Mouse (Mus musculus) ES-E14 (cell line): Measurements from ENCODE around the gene Fam240a. TPM values are rescaled to one million over a fixed set of nuclear protein-coding genes. Genes with fewer than 3 reads are reported as not detected.

Source experiments
- DNase-seq: peaks from one replicate; pipeline ENCODE4 v3.0.0-alpha.2; 2013; ENCODE audit warnings: low read depth, low spot score
- H3K27ac ChIP-seq: 2 replicates; pipeline ENCODE4 v1.5.1; 2012; ENCODE audit warnings: low read depth, mild to moderate bottlenecking, low read length, moderate library complexity, mixed read lengths; ENCODE audit not compliant: poor library complexity, insufficient read depth, severe bottlenecking
- H3K36me3 ChIP-seq: 2 replicates; pipeline ENCODE4 v1.6.1; 2012; ENCODE audit warnings: mild to moderate bottlenecking, low read length, moderate library complexity, mixed read lengths; ENCODE audit not compliant: control insufficient read depth, poor library complexity, insufficient read depth, severe bottlenecking
- H3K4me1 ChIP-seq, 2 experiments: fragments of 150-350 bp in 1 of 2; sonication (generic) in 1 of 2; 2 replicates each; pipeline ENCODE4 v1.6.1; 2012; ENCODE audit warnings: low read length in 2 of 2, mild to moderate bottlenecking in 1 of 2, mixed read lengths in 1 of 2; ENCODE audit not compliant: control insufficient read depth in 2 of 2, insufficient read depth in 2 of 2, poor library complexity in 1 of 2
- H3K4me3 ChIP-seq, 2 experiments: fragments of 150-350 bp in 1 of 2; sonication (generic) in 1 of 2; 2 replicates each; pipeline ENCODE4 v1.5.1; 2012; ENCODE audit warnings: low read length in 2 of 2, low read depth in 1 of 2, mild to moderate bottlenecking in 1 of 2, mixed read lengths in 1 of 2; ENCODE audit not compliant: insufficient read depth in 1 of 2, poor library complexity in 1 of 2, severe bottlenecking in 1 of 2
- H3K9ac ChIP-seq: 2 replicates; pipeline ENCODE4 v1.6.1; 2012; ENCODE audit warnings: low read depth, mild to moderate bottlenecking, low read length, mixed read lengths; ENCODE audit not compliant: poor library complexity, insufficient read depth, severe bottlenecking
- H3K9me3 ChIP-seq: fragments of 150-350 bp; sonication (generic); 2 replicates; pipeline ENCODE4 v1.6.1; 2012; ENCODE audit warnings: low read depth, mild to moderate bottlenecking, low read length; ENCODE audit not compliant: control insufficient read depth, insufficient read depth
- CHD2 ChIP-seq: IDR thresholded peaks from 2 replicates; pipeline ENCODE4 v1.6.1; 2014; ENCODE audit warnings: mild to moderate bottlenecking, low read depth, low read length, inconsistent platforms
- HCFC1 ChIP-seq: IDR thresholded peaks from 2 replicates; pipeline ENCODE4 v1.6.1; 2012; ENCODE audit warnings: low read length, inconsistent platforms, borderline replicate concordance; ENCODE audit not compliant: insufficient read depth
- MAFK ChIP-seq: IDR thresholded peaks from 2 replicates; pipeline ENCODE4 v1.6.1; 2014; ENCODE audit warnings: mild to moderate bottlenecking, low read depth, low read length, inconsistent platforms; ENCODE audit not compliant: insufficient read depth
- ZC3H11A ChIP-seq: IDR thresholded peaks from 2 replicates; pipeline ENCODE4 v1.6.1; 2012; ENCODE audit warnings: low read depth, mild to moderate bottlenecking, inconsistent platforms, low read length, borderline replicate concordance
- ZNF384 ChIP-seq: IDR thresholded peaks from 2 replicates; pipeline ENCODE4 v1.6.1; 2012; ENCODE audit warnings: low read depth, low read length, inconsistent platforms
- in situ Hi-C, 2 experiments: fragments of 600-800 bp; cut with MboI; formaldehyde crosslinking; loops; one replicate each; pipeline ENCODE4 v1.15.1; 2025; ENCODE audit warnings: low sequenced_read_pairs in 2 of 2, inconsistent platforms in 1 of 2; ENCODE audit not compliant: unreplicated experiment in 2 of 2
- total RNA-seq: library from RNA; depleted of rRNA; stranded (reverse); fragments of 300-350 nt; gene quantifications from 2 replicates; pipeline ENCODE4 v1.2.3, GENCODE M21; 2012

Gene Fam240a
- total RNA-seq, 1 experiment = 1.0 TPM

GRCm38 (mm10) chr9:110909371-110909967 lies 7.2 kb downstream of the Fam240a start:
- no peaks in the 10 kb centered on the region; the same call in 1 of the 2 replicates for H3K9me3 ChIP-seq
- H3K4me3 ChIP-seq = no peak overlapping the region
- in situ Hi-C loops = no loop called here
- no peaks in the 10 kb centered on the region for H3K36me3 ChIP-seq
- H3K4me1 ChIP-seq = no peaks in the 10 kb centered on the region; a peak in 1 of 4 replicates
- no peak for TF ChIP-seq ZNF384
- TF ChIP-seq CHD2 = no peak
- TF ChIP-seq ZC3H11A = no peak
- no peak for TF ChIP-seq HCFC1
- DNase-seq = no peak
- H3K27ac ChIP-seq = no peak overlapping the region
- no peak overlapping the region for H3K9ac ChIP-seq

GRCm38 (mm10) chr9:110908631-110909016 lies 8.0 kb downstream of the Fam240a start:
- in situ Hi-C loops = no loop called here
- Histone ChIP-seq H3K9ac (no peak overlapping the region), H3K36me3 (no peaks in the 10 kb centered on the region), H3K27ac (no peak overlapping the region), H3K9me3 (no peaks in the 10 kb centered on the region; the same call in 1 of the 2 replicates), H3K4me3 (no peak overlapping the region), H3K4me1 (no peaks in the 10 kb centered on the region)
- TF ChIP-seq MAFK (no peak), ZNF384 (no peak), HCFC1 (no peak), CHD2 (no peak), ZC3H11A (no peak)
- DNase-seq = no peak

GRCm38 (mm10) chr9:110907838-110908630 lies 8.6 kb downstream of the Fam240a start:
- H3K27ac ChIP-seq = no peak overlapping the region
- H3K4me3 ChIP-seq = no peak overlapping the region
- TF ChIP-seq MAFK (no peak), HCFC1 (no peak), ZC3H11A (no peak), CHD2 (no peak), ZNF384 (no peak)
- no peak overlapping the region for H3K9ac ChIP-seq
- no peaks in the 10 kb centered on the region for H3K4me1 ChIP-seq
- no peaks in the 10 kb centered on the region for H3K36me3 ChIP-seq
- no peak for DNase-seq
- H3K9me3 ChIP-seq = no peaks in the 10 kb centered on the region; the same call in 1 of the 2 replicates
- in situ Hi-C loops = no loop called here

- H3K9me3 ChIP-seq = no peaks in the 10 kb centered on the region; the same call in 1 of the 2 replicates
- no peak overlapping the region for H3K9ac ChIP-seq
- no peak overlapping the region for H3K4me3 ChIP-seq
- TF ChIP-seq ZC3H11A = no peak
- H3K36me3 ChIP-seq = no peaks in the 10 kb centered on the region
- no peak for DNase-seq
- no peak overlapping the region for H3K27ac ChIP-seq
- in situ Hi-C loops = no loop called here
- no peaks in the 10 kb centered on the region for H3K4me1 ChIP-seq
These were observed 9.3 kb downstream of the Fam240a start for GRCm38 (mm10) chr9:110907201-110907837.
